Mouse (Mus musculus) small intestine, adult 2 months (tissue): Measurements from ENCODE around the gene Dhx36.

Source experiments
- CTCF ChIP-seq: fragments of 200-500 bp; IDR thresholded peaks from 2 replicates; pipeline ENCODE4 v1.5.1; 2012; ENCODE audit warnings: low read depth, mild to moderate bottlenecking, control low read depth, inconsistent platforms, low read length, moderate library complexity, mixed read lengths; ENCODE audit not compliant: insufficient replicate concordance, insufficient read length; ENCODE audit errors: extremely low read depth
- POLR2A ChIP-seq: fragments of 200-500 bp; IDR thresholded peaks from 2 replicates; pipeline ENCODE4 v1.6.1; 2012; ENCODE audit warnings: low read depth, mild to moderate bottlenecking, control low read depth, inconsistent platforms, low read length, moderate library complexity

DNA sequence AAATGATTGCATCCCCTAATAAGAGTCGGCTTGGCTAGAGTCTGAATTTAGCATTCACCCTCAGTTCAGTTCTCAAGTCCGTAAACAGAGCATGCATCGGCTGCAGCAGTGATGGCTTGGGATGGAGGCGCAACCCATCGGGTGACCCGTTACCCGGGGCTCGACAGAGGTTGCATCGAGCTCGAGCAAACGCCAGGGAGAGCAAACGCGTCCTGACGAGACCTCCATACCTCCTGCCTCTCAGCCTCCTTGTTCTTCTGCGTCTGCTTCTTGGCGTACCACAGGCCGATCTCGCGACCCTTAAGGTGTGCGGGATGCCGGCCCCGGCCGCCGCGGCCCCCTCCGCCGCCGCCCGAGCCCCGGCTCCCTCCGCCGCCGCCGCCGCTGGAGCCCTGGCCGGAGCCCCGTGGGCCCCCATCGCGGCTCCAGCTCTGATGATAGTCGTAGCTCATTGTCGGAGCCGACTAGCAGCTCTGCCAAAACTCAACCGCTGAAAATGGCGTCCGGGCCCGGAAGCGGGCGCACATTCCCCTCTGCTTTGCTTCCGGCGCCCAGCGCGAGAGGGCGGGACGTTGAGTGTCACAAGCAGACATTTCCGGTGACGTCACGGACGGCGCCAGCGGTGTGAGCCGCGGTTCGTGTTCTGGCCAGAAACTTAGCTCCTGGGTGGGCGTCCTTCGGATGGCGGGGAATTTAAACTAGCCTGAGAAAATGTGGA is at the start of gene Dhx36:
- TF ChIP-seq CTCF (no peak), POLR2A (peak; percentile 43; the same call in 1 of the 2 replicates)
